Mouse (Mus musculus) layer of hippocampus, adult 18-20 months (tissue): ENCODE measurements around the gene Commd7. TPM values are rescaled to one million over a fixed set of nuclear protein-coding genes. Genes with fewer than 3 reads are reported as not detected.

Experiments
- DNase-seq, 2 experiments: peaks; one replicate each; pipeline ENCODE4 v3.0.0; 2022; ENCODE audit warnings: low spot score in 2 of 2
- total RNA-seq, 2 experiments: library from RNA; stranded (reverse); gene quantifications; 2 replicates each; pipeline ENCODE4 v1.2.3; 2021

The Commd7 gene
- total RNA-seq, 2 experiments from 2014 or later = 30.6 to 31.5 TPM

DNA sequence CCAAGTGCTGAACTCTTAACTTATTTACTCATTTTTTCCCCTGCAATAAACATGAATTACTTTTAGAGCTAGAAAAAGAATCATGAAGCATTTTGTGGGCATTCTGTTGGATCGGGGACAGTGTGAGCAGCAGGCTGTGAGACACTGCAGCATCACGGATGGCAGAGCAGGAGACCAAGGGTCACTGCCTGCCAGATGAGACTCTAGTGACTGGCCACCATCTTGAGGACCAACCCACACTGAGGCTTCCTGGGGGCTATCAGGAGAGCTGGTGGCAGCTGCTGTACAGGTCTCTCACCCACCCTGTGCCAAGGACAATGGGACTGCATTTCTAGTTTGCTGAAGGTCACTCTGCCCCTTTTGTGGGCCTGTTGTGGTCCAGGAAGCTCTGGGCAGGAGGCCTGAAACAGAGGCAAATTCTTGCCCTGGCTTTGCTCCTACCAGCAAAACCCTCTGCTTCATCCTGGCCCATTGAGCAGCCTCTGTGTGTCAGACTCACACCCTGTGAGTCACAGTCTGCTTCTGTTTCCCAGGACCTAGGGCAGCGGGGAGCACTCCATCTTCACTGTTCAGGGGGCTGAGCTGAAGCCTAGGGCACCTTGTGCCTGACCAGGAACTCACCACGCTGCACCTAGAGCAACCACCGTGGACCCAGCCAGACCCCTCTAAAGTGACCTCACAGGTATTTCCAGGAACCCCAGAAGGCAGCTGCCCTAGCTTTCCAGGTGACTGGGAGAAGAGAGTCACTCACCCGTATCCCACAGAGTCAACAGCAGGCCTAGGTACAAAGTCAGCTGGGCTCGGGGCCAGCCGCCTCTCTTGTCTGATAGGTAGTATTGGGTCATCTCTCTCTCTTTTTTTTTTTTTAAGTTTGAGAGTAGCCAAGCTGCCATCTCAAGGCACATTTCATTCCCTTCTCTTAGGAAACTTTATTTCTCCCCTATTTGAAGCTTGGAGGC is 40.2 kb downstream of the Commd7 start:
- no peak for DNase-seq

DNA sequence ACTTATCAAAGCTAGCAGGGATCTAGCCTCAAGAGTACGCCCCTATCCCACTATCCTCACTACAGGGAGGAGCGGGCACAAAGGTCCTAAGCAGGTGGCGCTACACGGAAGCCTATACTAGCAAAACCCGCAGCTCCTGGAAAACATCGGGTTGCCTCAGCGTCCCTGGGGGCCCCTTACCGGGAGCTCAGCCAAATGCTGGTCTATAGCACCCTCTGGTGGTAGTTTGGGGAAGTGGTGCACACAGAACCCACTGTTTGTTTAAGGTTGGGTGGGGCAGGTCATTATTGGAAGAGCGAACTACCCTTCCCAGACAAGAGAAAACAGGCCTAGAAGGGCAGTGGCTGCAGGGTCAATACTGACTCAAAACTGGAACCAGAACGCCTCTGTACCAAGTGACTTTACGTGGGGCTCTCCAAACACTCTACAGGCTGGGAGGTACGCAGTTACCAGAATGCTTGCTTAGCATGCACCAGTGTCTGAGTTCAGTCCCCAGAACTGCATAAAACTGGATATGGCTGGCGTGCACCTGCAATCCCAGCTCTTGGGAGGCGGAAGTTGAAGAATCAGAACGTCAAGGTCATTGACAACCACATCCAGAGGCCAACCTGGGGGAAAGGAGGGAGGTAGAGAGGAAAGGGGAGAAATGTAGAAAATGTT is 45.9 kb downstream of the Commd7 start:
- peak; percentile 68 to 88 for DNase-seq

DNA sequence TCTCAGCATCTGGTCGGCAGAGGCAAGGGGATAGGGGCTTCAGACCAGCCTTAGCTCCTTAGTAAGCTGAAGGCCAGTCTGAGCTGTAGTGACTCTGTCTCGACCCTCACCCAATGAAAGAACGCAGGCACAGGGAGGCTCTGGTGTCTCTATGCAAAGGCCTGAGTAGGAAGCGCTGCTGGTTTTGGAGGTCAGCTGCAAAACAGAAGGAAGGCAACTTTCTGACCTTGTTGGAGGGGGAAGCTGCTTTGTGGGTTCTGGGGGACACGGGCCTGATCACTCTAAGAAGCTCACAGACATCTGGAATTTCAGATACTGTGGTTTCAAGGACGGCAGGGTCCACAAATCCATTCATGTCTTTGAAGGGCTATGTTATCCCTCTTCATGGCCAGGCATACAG is 46.6 kb downstream of the Commd7 start:
- no peak for DNase-seq

DNA sequence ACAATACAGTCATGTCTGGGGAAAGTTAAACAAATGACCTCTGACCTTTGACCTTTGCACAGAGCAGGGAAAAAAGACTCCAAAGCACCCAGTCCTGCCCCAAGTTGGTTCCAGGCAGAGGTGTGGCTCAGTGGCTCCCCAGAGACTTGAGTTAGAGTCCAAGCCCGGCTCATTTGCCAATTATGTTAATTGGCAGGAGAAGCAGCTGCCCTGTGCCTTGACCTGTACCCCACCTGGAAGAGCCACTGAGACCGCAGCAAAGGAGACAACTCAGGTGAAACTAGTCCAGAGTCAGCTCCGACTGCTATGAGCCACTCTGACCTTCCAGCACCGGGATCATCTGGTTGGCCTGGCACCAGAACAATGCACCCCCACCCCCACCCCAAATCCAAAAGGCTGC is 48.2 kb downstream of the Commd7 start:
- DNase-seq = no peak

- DNase-seq = no peak
Measured at GRCm38 (mm10) chr2:153583641-153584049, 48.9 kb downstream of the Commd7 start.

DNA sequence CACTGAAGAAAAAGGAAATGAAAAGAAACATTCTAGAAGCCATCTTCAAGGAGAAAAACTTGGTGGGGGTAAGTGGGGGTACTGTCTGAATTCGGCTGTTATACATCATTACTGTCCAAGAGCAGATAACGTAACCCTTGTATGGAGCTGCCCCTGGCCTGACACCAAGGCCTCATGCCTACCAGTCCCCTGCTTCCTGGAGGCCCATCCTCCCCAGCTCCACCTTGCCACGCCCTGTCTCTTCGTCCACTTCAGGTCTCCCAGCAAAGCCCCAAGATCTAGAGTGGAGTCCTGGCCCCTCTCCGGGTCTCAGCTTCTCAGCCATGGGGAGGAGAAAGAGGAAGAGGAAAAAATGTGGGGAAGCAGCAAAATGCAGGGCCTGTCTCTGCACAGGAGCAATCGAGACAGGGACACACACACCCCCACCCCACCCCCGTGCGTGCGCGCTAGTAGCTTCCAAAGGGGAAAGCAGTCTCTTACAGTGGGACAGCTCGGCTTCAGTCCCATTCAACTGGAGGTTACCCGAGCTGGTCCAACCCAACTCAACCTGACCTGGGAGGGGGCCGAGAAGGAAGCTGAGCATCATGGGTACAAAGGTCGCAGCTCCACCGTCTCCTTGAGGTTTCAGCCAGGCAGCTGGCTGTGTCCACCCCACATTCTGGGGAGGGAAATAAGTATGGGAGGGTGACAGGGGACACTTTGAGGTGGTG is 49.5 kb downstream of the Commd7 start:
- DNase-seq = no peak

GRCm38 (mm10) chr2:153581416-153581815 is 51.2 kb downstream of the Commd7 start:
- no peak for DNase-seq

DNA sequence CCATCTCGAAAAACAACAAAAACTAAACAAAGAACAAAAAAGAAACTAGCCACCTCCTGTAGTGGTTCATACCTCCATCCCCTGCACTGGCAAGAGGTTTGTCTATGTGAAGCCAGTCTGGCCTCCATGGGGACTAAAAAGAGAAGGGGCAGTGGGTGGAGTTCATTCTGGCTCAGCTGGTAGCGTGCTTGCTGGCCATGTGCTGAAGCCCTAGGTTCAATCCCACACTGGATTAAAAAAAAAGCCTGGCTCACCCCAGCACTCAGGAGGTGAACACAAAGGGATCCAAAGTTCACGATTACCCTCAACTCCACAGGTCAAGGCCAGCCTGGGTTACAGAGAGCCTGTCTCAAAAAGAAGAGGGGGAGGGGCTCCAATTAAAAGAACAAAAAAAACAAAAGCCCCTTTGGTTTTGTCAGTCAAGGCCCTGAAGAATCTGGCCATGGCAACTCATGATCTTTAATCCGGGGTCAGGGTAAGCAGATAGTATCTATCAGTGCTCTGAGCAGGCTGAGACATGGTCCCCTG is 52.1 kb downstream of the Commd7 start:
- DNase-seq = no peak

DNA sequence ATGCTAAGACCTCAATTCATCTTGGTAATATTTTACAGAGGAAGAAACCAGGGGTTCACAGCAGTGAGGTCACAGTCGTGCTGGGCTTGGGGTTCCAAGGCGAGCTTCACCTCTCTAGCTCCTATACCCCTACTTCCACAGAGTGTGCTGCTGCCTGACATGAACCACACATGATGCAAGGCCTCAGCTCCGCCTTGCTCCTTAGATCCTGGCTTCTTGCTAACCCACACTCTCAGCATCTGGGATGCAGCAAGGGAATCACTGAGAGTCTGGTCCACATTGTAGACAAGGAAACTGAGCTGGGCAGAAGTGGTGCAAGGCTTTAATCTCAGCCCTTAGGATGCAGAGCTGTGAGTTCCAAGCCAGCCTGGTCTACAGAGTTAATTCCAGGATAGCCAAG is 52.5 kb downstream of the Commd7 start:
- DNase-seq = no peak

DNA sequence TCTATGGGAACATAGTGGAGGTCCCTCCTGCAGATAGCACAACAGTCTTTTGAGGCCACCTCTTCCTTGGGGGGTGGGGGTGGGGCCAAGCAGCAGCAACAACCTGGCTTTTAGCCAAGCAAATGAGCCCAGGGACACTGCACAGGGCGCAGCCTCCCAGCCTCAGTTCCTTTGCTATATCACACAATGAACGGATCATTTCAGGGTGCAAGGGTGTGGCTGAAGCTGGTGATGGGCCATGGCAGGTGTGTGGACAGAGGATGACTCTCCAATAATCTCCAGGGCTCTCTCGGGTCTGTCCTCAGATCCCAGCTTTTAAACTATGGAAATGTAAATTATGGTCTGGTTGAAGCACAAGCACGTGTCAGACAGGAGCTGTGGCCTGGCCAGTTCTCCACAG is 55.5 kb downstream of the Commd7 start:
- DNase-seq = no peak

DNA sequence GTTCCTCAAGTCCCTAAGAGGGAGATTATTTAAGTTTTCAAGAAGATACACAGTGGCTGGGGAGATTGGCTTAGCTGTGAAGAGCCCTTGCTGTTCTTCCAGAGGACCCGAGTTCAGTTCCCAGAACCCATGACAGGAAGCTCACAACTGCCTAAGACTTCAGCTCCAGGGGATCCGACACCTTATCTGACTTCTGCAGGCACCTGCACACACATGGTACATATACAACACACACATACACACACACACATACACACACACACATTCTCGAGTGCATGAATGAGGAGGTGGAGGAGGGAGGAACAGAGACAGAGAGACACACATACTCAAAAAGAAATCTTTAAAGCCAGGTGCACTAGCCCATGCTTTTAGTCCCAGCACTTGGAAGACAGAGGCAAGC is 56.4 kb downstream of the Commd7 start:
- no peak for DNase-seq

DNA sequence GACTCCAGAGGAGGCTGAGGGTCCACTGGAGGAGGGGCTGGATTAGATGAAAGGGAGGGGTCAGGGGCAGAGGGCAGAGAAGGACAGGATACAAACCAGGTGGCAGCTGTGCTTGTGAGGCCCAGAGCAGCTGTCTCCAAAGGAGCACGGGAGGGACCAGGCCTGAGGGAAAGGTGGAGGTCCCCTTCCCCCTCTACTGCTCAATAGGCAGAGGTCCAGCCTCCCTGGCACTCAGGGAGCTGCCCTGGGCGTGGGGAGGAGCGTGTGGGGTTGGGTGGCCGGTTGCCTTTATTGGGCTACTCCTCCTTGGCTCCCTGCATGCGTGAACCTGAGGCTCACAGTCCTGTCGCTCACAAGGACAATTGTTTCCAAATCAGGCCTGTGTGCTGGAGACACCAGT is 57.0 kb downstream of the Commd7 start:
- no peak for DNase-seq

- no peak for DNase-seq
Measured at GRCm38 (mm10) chr2:153573101-153573500, 59.5 kb downstream of the Commd7 start.

- DNase-seq = no peak
Measured at GRCm38 (mm10) chr2:153568541-153568940, 64.0 kb downstream of the Commd7 start.

DNA sequence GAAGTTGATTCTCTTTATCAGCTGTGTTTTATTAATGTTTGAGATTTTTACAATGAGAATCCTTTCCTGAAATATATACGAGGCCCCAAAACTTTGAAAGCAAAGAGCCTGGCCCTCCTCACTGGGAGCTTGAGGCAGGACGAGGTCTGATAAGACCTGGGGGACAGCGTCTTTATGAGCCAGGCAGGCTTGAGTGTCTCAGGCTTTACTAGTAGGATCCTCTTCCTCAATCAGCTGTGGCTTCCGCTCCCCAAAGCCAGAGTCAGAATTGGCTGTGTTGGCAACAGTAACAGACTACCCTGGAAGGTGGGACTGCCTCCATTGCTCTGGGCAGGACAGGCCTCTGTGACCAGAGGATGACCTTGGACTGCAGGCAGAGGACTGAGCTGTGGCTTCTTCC is 64.6 kb downstream of the Commd7 start:
- DNase-seq = no peak

Other genes with a start within 250 kb of the Commd7 start
- not detected for gene 4930404H24Rik, start 140.0 kb downstream of the Commd7 start, total RNA-seq
- 10 to 100 TPM; 46.5 to 48.1 TPM for gene Nol4l, start 102.8 kb downstream of the Commd7 start, total RNA-seq
- 1 to 10 TPM in 1 of 2 experiments, under 1 TPM in 1; 0.87 to 1.5 TPM for gene Dnmt3b, start 16.7 kb upstream of the Commd7 start, total RNA-seq
- gene Dnmt3c, start 63.9 kb upstream of the Commd7 start, total RNA-seq = under 1 TPM in 1 of 2 experiments, not detected in 1; 0.15 TPM
- gene Mapre1, start 108.5 kb upstream of the Commd7 start, total RNA-seq = 10 to 100 TPM; 63.1 to 78.1 TPM
- gene Efcab8, start 147.2 kb upstream of the Commd7 start, total RNA-seq = under 1 TPM in 1 of 2 experiments, not detected in 1; 0.28 TPM
- not detected for gene Sun5, start 238.3 kb upstream of the Commd7 start, total RNA-seq
- gene Bpifb2, start 242.3 kb upstream of the Commd7 start, total RNA-seq = not detected